Mouse (Mus musculus): Measurements from ENCODE around the gene Pon1. TPM values are rescaled to one million over a fixed set of nuclear protein-coding genes. Genes with fewer than 3 reads are reported as not detected.
"Not testable (repeated sequence)": the region's sequence is repeated elsewhere in the genome, so short reads cannot be mapped to it uniquely, and the experiment has no call there.

The Pon1 gene
- not detected in 2 replicates for total RNA-seq (2015)
- total RNA-seq (2017), result not detected in 2 replicates

GRCm38 (mm10) chr6:5193693-5194092 lies at the start of gene Pon1:
Gene Pon1, minus strand, starts transcription at chr6:5193946.
- ATAC-seq (ENCODE audit: poor library complexity, severe bottlenecking), result no peak

DNA sequence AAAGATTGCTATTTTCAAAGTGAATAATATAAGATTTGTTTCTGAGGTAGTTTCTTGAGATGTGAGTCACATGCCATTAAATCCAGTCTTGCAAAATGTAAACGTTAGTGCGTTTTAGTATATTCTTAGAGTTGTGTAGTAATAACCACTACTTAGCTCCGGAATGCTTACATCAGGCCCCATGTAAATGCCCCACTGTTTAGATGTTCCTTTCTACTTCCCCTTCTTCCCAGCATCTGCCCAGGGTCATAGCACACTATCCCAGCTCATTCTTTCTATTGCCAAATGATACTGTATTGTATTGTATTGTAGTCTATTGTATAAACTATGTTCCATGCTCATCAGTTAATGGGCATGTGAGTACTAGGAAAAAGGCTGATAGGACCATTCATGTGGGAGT lies 45.1 kb upstream of the Pon1 start:
- ATAC-seq (ENCODE audit: poor library complexity, severe bottlenecking), result 0 out of 2 replicates have a peak, but pooled peaks have one; percentile 30

DNA sequence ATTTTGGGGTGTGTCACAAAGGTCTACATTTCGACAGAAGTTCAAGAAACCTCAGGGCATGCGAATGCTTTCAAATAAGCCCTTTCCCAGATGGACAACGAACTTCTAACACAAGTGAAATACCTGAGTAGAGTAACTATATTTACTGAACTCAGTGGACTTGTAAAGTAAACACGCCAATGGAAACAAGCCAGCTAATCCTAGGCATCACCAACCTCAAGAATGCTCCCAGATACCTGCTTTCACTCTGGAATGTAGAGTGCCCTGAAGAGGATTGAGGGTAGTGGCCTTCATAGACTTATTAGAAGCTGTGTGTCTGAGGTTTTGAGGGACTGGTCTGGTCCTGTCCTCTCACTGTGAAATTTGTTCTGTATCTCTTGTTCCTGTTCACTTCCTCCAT lies 43.8 kb upstream of the Pon1 start:
- no peak for ATAC-seq (ENCODE audit: poor library complexity, severe bottlenecking)

- no peak for ATAC-seq (ENCODE audit: poor library complexity, severe bottlenecking)
Measured at GRCm38 (mm10) chr6:5236843-5237371, 43.2 kb upstream of the Pon1 start.

- peak; percentile 45 for ATAC-seq (ENCODE audit: poor library complexity, severe bottlenecking)
Measured at GRCm38 (mm10) chr6:5234563-5234962, 40.8 kb upstream of the Pon1 start.

- peak; percentile 64 for ATAC-seq (ENCODE audit: poor library complexity, severe bottlenecking)
Measured at GRCm38 (mm10) chr6:5233812-5234211, 40.1 kb upstream of the Pon1 start.

- no peak for ATAC-seq (ENCODE audit: poor library complexity, severe bottlenecking)
Measured at GRCm38 (mm10) chr6:5232022-5232421, 38.3 kb upstream of the Pon1 start.

- ATAC-seq (ENCODE audit: poor library complexity, severe bottlenecking), result no peak
Measured at GRCm38 (mm10) chr6:5230261-5230660, 36.5 kb upstream of the Pon1 start.

DNA sequence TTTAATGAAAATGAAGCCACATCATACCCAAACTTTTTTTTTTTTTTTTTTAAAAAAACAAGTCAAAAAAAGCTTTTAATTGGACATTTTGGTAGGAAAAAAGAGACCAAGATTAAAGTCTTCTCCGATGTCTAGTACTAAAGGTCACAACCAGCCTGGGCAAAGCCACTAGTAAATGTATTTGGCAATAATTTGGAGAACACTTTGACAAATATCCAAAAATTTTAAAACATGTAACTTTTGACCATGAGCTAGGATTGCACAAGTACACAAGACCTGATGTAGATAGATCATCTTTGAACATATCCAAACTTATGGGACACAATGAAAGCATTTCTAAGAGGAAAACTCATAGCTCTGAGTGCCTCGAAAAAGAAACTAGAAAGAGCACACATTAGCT lies 29.8 kb upstream of the Pon1 start:
- not testable (repeated sequence) for ATAC-seq (ENCODE audit: poor library complexity, severe bottlenecking)

DNA sequence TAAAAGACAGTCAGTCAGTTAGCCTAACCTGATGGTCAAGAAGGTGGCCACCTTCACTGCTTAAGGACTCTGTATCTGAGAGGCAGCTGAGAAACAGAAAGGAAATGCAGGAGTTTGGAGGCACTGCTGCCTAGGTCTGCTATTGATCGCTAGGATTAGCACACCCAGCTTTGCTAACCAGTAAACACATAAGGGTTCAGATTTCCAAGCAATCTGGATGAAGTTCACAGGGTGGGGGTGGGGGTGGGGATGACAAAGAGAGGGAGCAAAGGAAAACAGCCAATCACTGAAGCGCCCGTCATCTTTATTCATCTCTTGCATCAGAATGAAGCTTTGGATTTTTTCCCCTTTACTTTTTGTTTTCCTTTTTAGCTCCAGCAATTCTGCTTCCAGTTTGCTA lies 28.3 kb upstream of the Pon1 start:
- no peak for ATAC-seq (ENCODE audit: poor library complexity, severe bottlenecking)

DNA sequence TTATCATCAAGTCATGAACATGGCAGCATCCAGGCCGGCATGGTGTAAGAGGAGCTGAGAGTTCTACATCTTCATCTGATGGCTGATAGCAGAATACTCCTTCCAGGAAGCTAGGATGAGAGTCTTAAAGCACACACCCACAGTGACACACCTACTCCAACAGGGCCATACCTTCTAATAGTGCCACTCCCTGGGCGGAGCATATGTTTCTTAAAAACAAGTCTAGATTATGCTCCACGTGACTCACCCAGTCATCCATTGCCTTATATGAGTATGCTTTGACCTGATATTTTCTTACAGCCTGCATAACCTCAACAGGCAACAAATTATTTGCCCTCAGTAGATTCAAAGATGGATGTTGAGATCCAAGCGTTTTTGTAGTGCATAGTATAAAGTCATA lies 24.4 kb upstream of the Pon1 start:
- no peak for ATAC-seq (ENCODE audit: poor library complexity, severe bottlenecking)

- ATAC-seq (ENCODE audit: poor library complexity, severe bottlenecking), result peak; percentile 90
Measured at GRCm38 (mm10) chr6:5207817-5208216, 14.1 kb upstream of the Pon1 start.

DNA sequence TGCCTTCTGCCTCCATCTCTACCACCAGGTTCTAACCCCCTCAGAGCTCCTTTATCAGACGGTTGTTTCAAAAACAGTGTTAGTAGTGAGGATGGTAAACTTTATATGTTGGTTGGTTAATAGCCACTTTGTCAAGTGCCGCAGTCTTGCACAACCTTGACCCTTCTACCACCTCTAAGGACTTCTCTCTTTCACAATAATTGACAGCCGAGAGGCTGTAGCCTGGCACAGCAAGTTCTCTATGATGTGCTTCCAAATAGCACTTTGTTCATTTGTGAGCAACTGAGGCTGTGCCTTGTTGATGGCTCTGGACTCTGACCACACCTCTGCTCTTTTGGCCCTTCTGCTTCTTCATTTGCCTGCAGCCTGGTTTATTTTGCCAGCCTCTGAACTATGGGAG lies 6.2 kb upstream of the Pon1 start:
- peak; percentile 89 for ATAC-seq (ENCODE audit: poor library complexity, severe bottlenecking)

- ATAC-seq (ENCODE audit: poor library complexity, severe bottlenecking), result peak; percentile 14
Measured at GRCm38 (mm10) chr6:5199376-5199905, 5.7 kb upstream of the Pon1 start.

- no peak for ATAC-seq (ENCODE audit: poor library complexity, severe bottlenecking)
Measured at GRCm38 (mm10) chr6:5198590-5198989, 4.8 kb upstream of the Pon1 start.

GRCm38 (mm10) chr6:5190761-5191160 lies 3.0 kb downstream of the Pon1 start:
- no peak for ATAC-seq (ENCODE audit: poor library complexity, severe bottlenecking)

DNA sequence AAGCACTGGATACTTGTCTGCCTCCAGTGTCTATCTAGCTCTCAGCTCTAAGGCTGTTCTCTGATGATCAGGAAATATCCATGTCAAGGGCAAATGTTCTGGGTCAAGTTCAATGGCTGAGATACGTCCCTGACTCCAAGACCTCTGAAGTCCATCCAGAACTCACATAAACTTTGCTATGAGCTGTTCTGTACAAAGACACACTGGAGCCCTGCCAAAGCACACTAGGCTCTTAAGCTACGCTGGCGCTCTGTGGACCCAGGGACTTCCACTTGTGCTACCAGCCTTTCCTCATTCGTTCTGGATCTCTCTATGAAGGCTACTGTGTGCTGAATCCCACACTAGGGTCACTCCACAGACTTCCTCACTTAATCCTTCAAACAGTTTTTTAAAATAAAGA lies 4.2 kb downstream of the Pon1 start:
- ATAC-seq (ENCODE audit: poor library complexity, severe bottlenecking), result no peak

- no peak for ATAC-seq (ENCODE audit: poor library complexity, severe bottlenecking)
Measured at GRCm38 (mm10) chr6:5188938-5189337, 4.8 kb downstream of the Pon1 start.

DNA sequence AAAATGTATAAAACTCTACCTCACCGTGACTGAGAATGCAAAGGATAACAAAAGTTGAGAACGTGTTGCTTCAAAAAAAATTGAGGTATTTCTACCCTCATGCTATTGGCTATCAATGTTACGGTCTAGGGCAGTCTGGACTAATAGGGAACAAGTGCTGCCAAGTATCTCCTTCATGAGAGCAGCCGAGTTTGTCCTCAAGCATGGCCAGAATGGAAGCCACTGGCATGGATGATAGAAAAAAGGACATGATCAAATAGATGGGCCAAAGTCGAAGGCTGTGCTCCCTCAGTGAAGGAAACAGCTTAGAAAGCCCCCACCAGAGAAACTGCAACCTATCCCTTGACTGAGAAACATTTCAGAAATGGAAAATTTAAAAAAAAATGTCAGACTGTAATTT lies 5.7 kb downstream of the Pon1 start:
- ATAC-seq (ENCODE audit: poor library complexity, severe bottlenecking), result no peak

GRCm38 (mm10) chr6:5187586-5187985 lies 6.2 kb downstream of the Pon1 start:
- ATAC-seq (ENCODE audit: poor library complexity, severe bottlenecking), result no peak

DNA sequence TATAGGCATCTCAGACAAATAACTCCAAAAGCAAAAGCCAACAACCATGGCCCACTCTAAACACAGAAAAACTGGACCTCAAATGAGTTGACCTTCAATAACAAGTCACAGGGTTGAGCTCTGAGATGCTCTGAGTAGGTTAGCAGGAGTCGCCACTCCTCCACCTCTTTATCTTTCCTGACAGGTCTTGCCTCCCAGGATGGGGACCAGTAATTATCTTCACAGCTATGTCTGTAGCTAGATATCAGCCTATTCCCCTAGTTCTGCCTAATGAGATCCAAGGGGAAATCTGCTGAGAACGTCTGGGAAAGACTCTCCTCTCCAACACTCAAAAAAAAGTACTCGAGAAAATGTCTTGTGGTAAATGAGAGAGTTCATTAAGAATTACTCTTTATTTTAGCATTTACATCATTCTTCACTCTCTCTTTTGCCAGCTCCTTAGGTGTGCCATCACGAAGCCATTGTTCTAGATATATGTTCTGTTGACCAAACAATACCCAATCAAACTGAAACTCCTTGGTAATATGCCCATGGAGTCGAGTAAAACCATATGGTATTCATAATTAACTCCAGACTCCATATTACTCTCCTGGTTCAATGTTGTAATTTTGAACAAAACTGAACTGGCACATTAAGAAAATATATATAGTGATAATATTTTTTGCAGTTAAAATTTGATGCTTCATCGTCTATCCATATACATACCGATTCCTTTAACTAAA lies 7.4 kb downstream of the Pon1 start:
- ATAC-seq (ENCODE audit: poor library complexity, severe bottlenecking), result no peak

DNA sequence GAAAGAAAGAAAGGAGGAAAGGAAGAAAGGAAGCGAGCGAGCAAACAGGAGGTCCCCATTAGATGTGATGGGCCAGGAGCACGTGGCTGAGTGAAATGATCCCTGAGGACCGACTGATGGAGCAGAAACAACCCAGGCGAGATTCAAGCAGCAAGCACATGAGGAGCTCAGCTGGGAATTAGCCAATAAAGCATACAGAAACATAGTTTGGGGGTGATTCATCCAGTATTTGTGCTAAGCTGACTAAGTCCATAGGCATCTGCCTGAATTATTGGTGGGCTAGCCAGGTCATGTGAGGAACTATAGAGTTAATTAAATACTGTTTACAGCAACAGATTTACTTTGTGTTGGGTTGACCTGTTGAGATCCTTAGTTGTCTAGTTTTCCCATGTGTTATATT lies 13.1 kb downstream of the Pon1 start:
- no peak for ATAC-seq (ENCODE audit: poor library complexity, severe bottlenecking)

DNA sequence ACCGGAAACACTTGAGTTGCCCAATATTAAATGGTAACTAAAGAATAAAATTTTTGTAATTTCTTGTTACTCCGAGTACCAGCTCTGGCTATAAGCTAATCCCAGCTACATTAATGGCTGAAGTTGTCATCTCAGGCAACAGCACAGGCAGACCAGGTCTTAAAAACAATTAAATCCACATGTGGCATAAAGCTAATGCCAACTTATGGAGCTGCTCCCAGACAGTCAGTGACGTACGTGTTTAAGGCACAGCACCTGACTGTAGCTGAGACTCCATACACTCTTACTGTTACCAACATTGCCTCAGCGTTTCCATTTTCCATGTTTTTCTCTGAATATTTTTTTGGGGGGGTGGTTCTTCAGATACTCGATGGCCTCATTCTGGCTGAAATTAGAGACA lies 14.6 kb downstream of the Pon1 start:
- ATAC-seq (ENCODE audit: poor library complexity, severe bottlenecking), result no peak
